Mouse (Mus musculus): ENCODE results near the gene Ano10.

- no peak for TF ChIP-seq CTCF (IDR thresholded peaks at IDR 0.05; ENCODE audit: borderline replicate concordance, insufficient read depth, low read depth, low read length)
- TF ChIP-seq POLR2A (IDR thresholded peaks at IDR 0.05; ENCODE audit: borderline replicate concordance, insufficient read depth, low read length): no peak
Measured at GRCm38 (mm10) chr9:122216945-122217529, 77.2 kb downstream of the Ano10 start.

Data from cerebellum, adult 2 months (tissue).